Mouse (Mus musculus) brain, embryonic 14.5 days (tissue): ENCODE data around the gene Gas7.

Source experiments
- CTCF ChIP-seq: fragments of 200-500 bp; IDR thresholded peaks from 2 replicates; pipeline ENCODE4 v1.5.1; 2012; ENCODE audit warnings: inconsistent platforms, mild to moderate bottlenecking, moderate library complexity, borderline replicate concordance; ENCODE audit not compliant: insufficient read depth, insufficient read length; ENCODE audit errors: extremely low read depth
- POLR2A ChIP-seq: fragments of 200-500 bp; IDR thresholded peaks from 2 replicates; pipeline ENCODE4 v1.6.1; 2012; ENCODE audit warnings: mild to moderate bottlenecking, inconsistent platforms, borderline replicate concordance; ENCODE audit not compliant: poor library complexity, insufficient read depth, insufficient read length, severe bottlenecking; ENCODE audit errors: extremely low read depth

DNA sequence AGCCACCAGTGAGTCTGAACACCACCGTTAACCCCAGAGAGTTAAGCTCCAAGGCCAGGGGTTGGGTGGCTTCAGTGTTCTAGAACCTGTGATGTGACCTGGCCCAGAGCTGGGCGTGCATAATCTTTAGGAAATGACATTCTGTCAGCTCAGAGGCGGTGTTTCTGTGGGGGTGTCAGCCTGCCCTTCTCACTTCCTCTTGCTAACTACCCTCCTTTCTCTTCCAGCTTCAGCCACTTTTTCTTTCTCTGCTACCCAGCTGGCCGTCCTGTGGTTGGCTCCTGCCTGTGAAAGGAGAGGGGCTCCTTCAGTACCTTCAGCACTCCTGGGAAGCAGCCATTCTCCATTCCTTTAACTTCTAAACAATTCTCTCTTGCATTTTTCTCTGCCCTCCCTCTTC is 24.3 kb downstream of the Gas7 start:
- no peak for TF ChIP-seq CTCF
- no peak for TF ChIP-seq POLR2A
